Mouse (Mus musculus) yolk sac, embryonic 10.5 days (tissue): ENCODE measurements at regions not wholly inside any gene's neighbourhood (a gene's known extent, or its start where the extent isn't known, plus 50 kb on each side); places are given as distances from the start of the nearest gene placed in this dataset.

Source experiments
- DNase-seq: peaks from one replicate; pipeline ENCODE4 v3.0.0-alpha.2; 2017; ENCODE audit warnings: low spot score

- DNase-seq = no peak
Observed at GRCm38 (mm10) chr10:70814354-70815131, 158.8 kb upstream of the Phyhipl start.

- no peak for DNase-seq
Observed at GRCm38 (mm10) chr10:70809411-70809810, 153.6 kb upstream of the Phyhipl start.

- DNase-seq = no peak
Observed at GRCm38 (mm10) chr10:70806786-70807385, 151.1 kb upstream of the Phyhipl start.

- no peak for DNase-seq
Observed at GRCm38 (mm10) chr10:70800736-70801306, 145.1 kb upstream of the Phyhipl start.

GRCm38 (mm10) chr10:70799906-70800305 lies 144.1 kb upstream of the Phyhipl start:
- no peak for DNase-seq

- DNase-seq = no peak
Observed at GRCm38 (mm10) chr10:70799191-70799742, 143.5 kb upstream of the Phyhipl start.

- no peak for DNase-seq
Observed at GRCm38 (mm10) chr10:70788814-70789452, 133.2 kb upstream of the Phyhipl start.

- no peak for DNase-seq
Observed at GRCm38 (mm10) chr10:70781036-70781435, 125.3 kb upstream of the Phyhipl start.

- DNase-seq = no peak
Observed at GRCm38 (mm10) chr10:70778596-70778995, 122.8 kb upstream of the Phyhipl start.

- no peak for DNase-seq
Observed at GRCm38 (mm10) chr10:70774571-70774970, 118.8 kb upstream of the Phyhipl start.

- no peak for DNase-seq
Observed at GRCm38 (mm10) chr10:70774159-70774558, 118.4 kb upstream of the Phyhipl start.

- no peak for DNase-seq
Observed at GRCm38 (mm10) chr10:70767461-70767860, 111.7 kb upstream of the Phyhipl start.

GRCm38 (mm10) chr10:70766869-70767268 lies 111.1 kb upstream of the Phyhipl start:
- no peak for DNase-seq

GRCm38 (mm10) chr10:70766450-70766849 lies 110.7 kb upstream of the Phyhipl start:
- DNase-seq = no peak

- DNase-seq = no peak
Observed at GRCm38 (mm10) chr10:70763206-70763605, 107.4 kb upstream of the Phyhipl start.

- DNase-seq = no peak
Observed at GRCm38 (mm10) chr10:70759686-70760085, 103.9 kb upstream of the Phyhipl start.

GRCm38 (mm10) chr10:70751771-70752170 lies 96.0 kb upstream of the Phyhipl start:
- DNase-seq = no peak

- DNase-seq = no peak
Observed at GRCm38 (mm10) chr10:70750356-70751145, 94.8 kb upstream of the Phyhipl start.

GRCm38 (mm10) chr10:70746612-70747011 lies 90.8 kb upstream of the Phyhipl start:
- DNase-seq = no peak

GRCm38 (mm10) chr10:70741909-70742308 lies 86.1 kb upstream of the Phyhipl start:
- DNase-seq = no peak

GRCm38 (mm10) chr10:70740095-70740494 lies 84.3 kb upstream of the Phyhipl start:
- DNase-seq = no peak
